Mouse (Mus musculus): Measurements from ENCODE around the gene Uqcc2. TPM values are rescaled to one million over a fixed set of nuclear protein-coding genes. Genes with fewer than 3 reads are reported as not detected.

Gene Uqcc2
- polyA plus RNA-seq, 1 experiment from 2014 or later, result 287 TPM

DNA sequence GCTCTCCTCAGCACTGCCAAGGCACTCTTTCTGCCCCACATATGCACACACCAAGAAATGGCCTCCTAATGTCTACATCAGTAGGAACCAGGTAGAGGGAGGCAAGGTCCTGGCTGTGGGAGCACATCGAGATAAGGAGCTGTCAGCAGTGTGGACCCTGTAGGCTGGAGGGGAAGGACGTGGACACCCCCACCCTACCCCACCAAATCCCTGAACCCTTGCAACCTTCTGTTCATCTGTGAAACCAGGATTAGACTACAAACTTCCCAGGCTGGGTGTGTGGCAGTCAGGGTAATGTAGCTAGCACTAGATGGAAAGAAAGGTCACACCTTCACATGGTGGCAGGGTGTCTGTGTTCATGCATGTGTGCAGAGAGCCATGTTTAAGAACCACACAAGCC lies 10.6 kb downstream of the Uqcc2 start:
- H3K27me3 ChIP-seq (replicated peaks), result no peaks in the 10 kb centered on the region
- no peak overlapping the region for H3K9ac ChIP-seq
- no peaks in the 10 kb centered on the region for H3K9me3 ChIP-seq
- no peak overlapping the region for H3K4me3 ChIP-seq
- no peak overlapping the region for H3K27ac ChIP-seq (replicated peaks)
- H3K36me3 ChIP-seq, result peaks cover 51% of the 10 kb centered on the region
- H3K4me1 ChIP-seq, result peaks cover 29% of the 10 kb centered on the region
- no peak for ATAC-seq (ENCODE audit: extremely low read depth, insufficient number of reproducible peaks, low FRiP score, low TSS enrichment)
- H3K4me2 ChIP-seq, result no peak overlapping the region
- WGBS, result 70% methylated on average over 2 of the region's 2 CpGs

DNA sequence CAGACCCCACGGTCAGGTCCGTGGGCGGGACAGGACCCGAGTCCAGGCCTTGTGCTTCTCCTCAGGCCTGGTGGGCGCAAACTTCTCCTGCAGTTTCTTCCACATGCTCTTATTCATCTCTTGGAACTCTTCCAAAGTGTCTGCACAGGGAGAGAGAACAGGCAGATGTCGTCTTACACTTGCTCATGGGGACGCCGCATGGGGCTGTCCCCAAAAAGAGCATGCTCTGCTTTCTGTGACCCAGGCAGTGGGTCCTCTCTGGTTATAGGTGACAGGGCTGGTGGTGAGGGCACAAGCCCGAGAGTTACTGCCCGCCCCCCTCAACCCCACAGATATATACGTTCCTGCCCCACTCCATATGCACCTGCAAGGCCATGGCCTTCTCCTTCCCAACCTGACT lies 11.0 kb downstream of the Uqcc2 start:
- Histone ChIP-seq H3K27ac (replicated peaks) (no peak overlapping the region), H3K4me3 (no peak overlapping the region), H3K4me2 (no peak overlapping the region), H3K4me1 (peaks cover 26% of the 10 kb centered on the region), H3K36me3 (peaks cover 52% of the 10 kb centered on the region), H3K9ac (no peak overlapping the region), H3K9me3 (no peaks in the 10 kb centered on the region), H3K27me3 (replicated peaks) (no peaks in the 10 kb centered on the region)
- WGBS, result 77% methylated on average over 11 of the region's 11 CpGs
- ATAC-seq (ENCODE audit: extremely low read depth, insufficient number of reproducible peaks, low FRiP score, low TSS enrichment), result no peak

DNA sequence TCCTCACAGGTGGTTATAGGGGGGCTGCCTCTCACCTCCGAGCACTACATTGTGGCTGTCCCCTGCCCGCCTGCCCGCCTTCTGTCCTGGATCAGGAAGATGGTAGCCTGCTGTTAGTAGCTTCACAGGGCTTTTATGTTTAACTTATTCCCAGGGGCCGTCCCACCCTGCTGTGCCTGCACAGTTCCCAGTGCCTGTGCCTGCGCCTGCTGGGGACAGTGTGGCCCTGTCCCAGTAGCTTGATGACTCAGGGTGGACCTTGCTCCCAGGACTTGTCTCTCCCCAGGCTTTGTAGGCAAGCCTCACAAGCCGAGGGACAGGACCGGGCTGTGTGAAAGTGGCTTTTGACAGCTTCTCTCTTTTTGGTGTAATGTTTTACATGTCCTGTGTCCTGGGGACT lies 11.9 kb downstream of the Uqcc2 start:
- Histone ChIP-seq H3K27me3 (replicated peaks) (no peaks in the 10 kb centered on the region), H3K27ac (replicated peaks) (no peak overlapping the region), H3K9ac (no peak overlapping the region), H3K4me1 (peaks cover 26% of the 10 kb centered on the region), H3K4me2 (no peak overlapping the region), H3K36me3 (peaks cover 58% of the 10 kb centered on the region), H3K9me3 (no peaks in the 10 kb centered on the region), H3K4me3 (no peak overlapping the region)
- ATAC-seq (ENCODE audit: extremely low read depth, insufficient number of reproducible peaks, low FRiP score, low TSS enrichment), result no peak
- WGBS, result 79% methylated on average over 7 of the region's 7 CpGs

DNA sequence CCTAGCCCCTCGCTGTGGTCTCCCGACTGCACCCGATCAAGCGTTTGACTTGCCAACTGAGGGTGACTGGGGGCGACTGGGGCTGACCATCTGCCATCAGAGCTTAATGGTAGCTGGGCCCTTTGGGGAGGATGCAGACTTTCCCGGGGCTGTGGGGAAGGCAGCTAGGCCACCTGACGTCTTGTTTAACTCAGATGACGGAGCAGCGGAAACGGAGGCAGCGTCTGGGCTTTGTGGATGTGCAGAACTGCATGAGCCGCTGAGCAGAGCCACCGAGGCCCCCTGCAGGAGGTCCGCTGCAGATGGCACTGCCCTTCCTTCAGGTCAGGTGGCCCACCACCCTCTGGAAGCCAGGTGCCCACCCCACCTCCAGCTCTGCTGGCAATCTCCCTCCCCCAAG lies 12.4 kb downstream of the Uqcc2 start:
- Histone ChIP-seq H3K27ac (replicated peaks) (no peak overlapping the region), H3K36me3 (peaks cover 62% of the 10 kb centered on the region)
- WGBS, result 58% methylated on average over 14 of the region's 14 CpGs

DNA sequence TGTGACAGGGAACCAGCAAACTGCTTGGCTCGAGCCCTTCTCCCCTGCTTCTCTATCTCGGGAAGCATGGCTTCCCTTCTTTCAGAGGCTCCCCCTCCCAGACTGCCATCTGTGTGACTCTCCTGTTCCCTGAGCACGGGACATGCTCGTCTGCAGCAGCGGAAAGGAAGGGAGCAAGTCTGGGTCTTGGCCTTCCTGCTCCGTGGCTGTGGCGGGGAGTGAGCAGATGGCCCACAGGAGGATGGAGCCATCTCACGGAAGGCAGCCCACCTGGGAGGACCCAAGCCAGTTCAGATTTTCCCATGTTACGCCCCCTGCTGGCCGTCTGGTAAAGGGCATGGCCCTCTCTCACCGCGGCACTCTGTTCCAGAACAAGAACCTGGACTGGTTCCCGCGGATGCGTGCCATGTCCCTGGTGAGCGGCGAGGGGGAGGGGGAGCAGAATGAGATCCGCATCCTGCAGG lies 13.1 kb downstream of the Uqcc2 start:
- no peak for ATAC-seq (ENCODE audit: extremely low read depth, insufficient number of reproducible peaks, low FRiP score, low TSS enrichment)
- H3K27me3 ChIP-seq (replicated peaks), result no peaks in the 10 kb centered on the region
- H3K9me3 ChIP-seq, result no peaks in the 10 kb centered on the region
- H3K36me3 ChIP-seq, result peaks cover 59% of the 10 kb centered on the region
- H3K27ac ChIP-seq (replicated peaks), result no peak overlapping the region
- 9% methylated on average over 18 of the region's 18 CpGs for WGBS
- H3K9ac ChIP-seq, result no peak overlapping the region
- H3K4me2 ChIP-seq, result no peak overlapping the region
- H3K4me1 ChIP-seq, result peaks cover 26% of the 10 kb centered on the region
- no peak overlapping the region for H3K4me3 ChIP-seq

More for the DNA sequence above, 12.4 kb downstream of the Uqcc2 start:
- no peak overlapping the region for H3K9ac ChIP-seq
- H3K4me3 ChIP-seq, result no peak overlapping the region
- no peak for ATAC-seq (ENCODE audit: extremely low read depth, insufficient number of reproducible peaks, low FRiP score, low TSS enrichment)
- no peaks in the 10 kb centered on the region for H3K27me3 ChIP-seq (replicated peaks)
- H3K4me1 ChIP-seq, result peaks cover 26% of the 10 kb centered on the region
- H3K9me3 ChIP-seq, result no peaks in the 10 kb centered on the region
- no peak overlapping the region for H3K4me2 ChIP-seq

DNA sequence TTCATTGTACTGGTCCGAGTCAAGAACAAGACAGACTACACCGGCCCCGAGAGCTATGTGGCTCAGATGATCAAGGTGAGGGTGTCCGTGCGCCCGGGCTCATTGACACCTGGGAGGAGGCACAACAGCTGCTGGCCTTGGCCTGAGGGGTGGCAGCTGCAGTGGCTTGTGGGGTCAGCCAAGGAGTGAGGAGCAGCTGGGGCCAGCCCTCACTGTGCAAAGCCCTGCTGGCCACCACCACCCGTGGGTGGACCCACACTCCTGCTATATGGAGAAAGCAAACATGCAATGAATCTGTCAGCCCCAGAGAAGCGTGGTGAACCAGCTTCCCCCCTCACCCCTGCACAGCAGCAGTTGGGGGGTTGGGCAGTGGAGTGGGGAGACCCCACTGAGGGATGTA lies 13.8 kb downstream of the Uqcc2 start:
- WGBS, result 70% methylated on average over 8 of the region's 8 CpGs
- H3K36me3 ChIP-seq, result peaks cover 53% of the 10 kb centered on the region
- H3K9ac ChIP-seq, result no peak overlapping the region
- peaks cover 23% of the 10 kb centered on the region for H3K4me1 ChIP-seq
- no peak overlapping the region for H3K4me2 ChIP-seq
- no peaks in the 10 kb centered on the region for H3K27me3 ChIP-seq (replicated peaks)
- H3K4me3 ChIP-seq, result no peak overlapping the region
- ATAC-seq (ENCODE audit: extremely low read depth, insufficient number of reproducible peaks, low FRiP score, low TSS enrichment), result no peak
- no peaks in the 10 kb centered on the region for H3K9me3 ChIP-seq
- no peak overlapping the region for H3K27ac ChIP-seq (replicated peaks)

DNA sequence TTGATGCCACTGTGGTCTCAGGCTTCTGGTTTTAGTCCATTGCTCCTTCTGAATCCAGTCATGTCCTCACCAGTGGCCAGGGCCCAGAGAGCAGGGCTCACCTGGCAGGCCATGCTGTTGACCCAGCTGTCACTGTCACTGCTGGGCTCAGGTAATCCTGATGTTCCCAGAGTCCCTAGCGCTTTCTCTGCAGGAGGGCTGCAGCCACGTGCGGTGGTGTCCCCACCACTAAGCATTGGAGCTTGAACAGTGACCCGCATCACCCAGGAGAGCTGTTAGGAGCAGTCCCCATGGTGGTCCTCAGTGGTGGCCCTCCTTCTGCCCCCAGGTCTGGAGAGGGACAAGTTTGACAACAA lies 14.2 kb downstream of the Uqcc2 start:
- Histone ChIP-seq H3K4me1 (peaks cover 20% of the 10 kb centered on the region), H3K27me3 (replicated peaks) (no peaks in the 10 kb centered on the region), H3K4me2 (no peak overlapping the region), H3K9ac (no peak overlapping the region), H3K36me3 (peaks cover 52% of the 10 kb centered on the region), H3K9me3 (no peaks in the 10 kb centered on the region), H3K4me3 (no peak overlapping the region), H3K27ac (replicated peaks) (no peak overlapping the region)
- 84% methylated on average over 4 of the region's 4 CpGs for WGBS
- ATAC-seq (ENCODE audit: extremely low read depth, insufficient number of reproducible peaks, low FRiP score, low TSS enrichment), result no peak

DNA sequence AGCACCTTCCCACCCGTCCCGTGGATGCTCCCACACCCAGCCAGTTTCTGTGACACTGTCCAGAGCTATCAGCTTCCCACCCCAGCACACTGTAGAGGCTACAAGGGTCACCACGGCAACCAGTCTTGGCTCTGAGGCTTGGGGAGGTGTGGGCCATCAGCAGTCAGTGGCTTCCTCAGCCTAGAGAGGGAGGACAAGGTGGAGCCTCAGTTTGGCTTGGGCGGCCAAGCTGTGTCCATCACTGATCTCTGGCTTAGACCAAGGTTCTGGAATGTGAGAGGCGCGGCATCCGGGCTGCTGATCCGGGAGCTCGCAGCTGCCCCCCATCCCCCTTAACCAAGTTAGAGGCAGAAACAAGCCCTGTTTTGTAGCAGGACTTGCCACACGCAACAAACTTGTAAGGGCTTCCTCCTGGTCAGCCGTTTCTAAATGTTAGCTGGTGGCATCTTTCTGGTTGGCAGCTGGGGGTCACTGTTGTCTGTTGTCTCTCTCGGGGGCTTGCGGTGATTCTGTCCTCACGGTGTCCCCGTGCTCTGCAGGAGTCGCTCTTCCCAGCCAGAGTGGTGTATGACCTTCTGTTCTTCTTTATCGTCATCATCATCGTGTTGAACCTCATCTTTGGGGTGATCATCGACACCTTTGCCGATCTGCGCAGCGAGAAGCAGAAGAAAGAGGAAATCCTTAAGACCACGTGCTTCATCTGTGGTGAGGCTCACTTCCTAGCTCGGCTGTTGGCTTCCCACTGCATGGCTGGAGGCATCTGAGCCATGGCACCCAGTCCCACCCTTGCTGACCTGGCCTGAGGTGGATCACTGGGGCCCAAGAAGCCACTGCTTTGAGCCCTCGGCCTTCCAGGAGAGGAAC lies 14.8 kb downstream of the Uqcc2 start:
- ATAC-seq (ENCODE audit: extremely low read depth, insufficient number of reproducible peaks, low FRiP score, low TSS enrichment), result no peak

DNA sequence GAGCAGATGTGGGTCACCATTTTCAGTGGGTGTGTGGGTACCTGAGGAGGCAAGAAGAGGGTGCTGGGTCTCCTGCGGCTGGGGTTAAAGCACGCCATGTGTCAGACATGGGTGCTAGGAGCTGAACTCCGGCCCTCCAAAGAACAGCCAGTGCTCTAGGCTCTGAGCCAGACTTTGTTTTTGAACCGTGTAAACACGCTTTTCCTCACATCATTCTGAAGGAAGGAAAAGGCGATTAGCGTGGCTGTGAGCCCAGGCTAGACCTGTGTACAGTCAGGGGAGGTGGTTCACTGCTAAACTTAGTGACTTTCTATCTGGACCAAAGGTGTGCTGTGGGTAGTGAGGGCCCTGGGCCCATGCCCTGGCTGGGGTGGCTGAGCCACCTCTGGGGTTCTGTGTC lies 23.6 kb downstream of the Uqcc2 start:
- peaks cover 18% of the 10 kb centered on the region for H3K36me3 ChIP-seq
- no peaks in the 10 kb centered on the region for H3K27me3 ChIP-seq (replicated peaks)
- no peak overlapping the region for H3K27ac ChIP-seq (replicated peaks)
- no peaks in the 10 kb centered on the region for H3K9me3 ChIP-seq
- no peak overlapping the region for H3K9ac ChIP-seq
- no peaks in the 10 kb centered on the region for H3K4me1 ChIP-seq
- no peak for ATAC-seq (ENCODE audit: extremely low read depth, insufficient number of reproducible peaks, low FRiP score, low TSS enrichment)
- H3K4me3 ChIP-seq, result no peak overlapping the region
- H3K4me2 ChIP-seq, result no peak overlapping the region
- 84% methylated on average over 7 of the region's 7 CpGs for WGBS

More for the DNA sequence above, 14.8 kb downstream of the Uqcc2 start:
- H3K27ac ChIP-seq (replicated peaks), result no peak overlapping the region
- 69% methylated on average over 25 of the region's 25 CpGs for WGBS
- peaks cover 52% of the 10 kb centered on the region for H3K36me3 ChIP-seq
- H3K9ac ChIP-seq, result no peak overlapping the region
- H3K9me3 ChIP-seq, result no peaks in the 10 kb centered on the region
- H3K4me3 ChIP-seq, result no peak overlapping the region
- H3K4me1 ChIP-seq, result peaks cover 20% of the 10 kb centered on the region
- no peak overlapping the region for H3K4me2 ChIP-seq
- no peaks in the 10 kb centered on the region for H3K27me3 ChIP-seq (replicated peaks)

DNA sequence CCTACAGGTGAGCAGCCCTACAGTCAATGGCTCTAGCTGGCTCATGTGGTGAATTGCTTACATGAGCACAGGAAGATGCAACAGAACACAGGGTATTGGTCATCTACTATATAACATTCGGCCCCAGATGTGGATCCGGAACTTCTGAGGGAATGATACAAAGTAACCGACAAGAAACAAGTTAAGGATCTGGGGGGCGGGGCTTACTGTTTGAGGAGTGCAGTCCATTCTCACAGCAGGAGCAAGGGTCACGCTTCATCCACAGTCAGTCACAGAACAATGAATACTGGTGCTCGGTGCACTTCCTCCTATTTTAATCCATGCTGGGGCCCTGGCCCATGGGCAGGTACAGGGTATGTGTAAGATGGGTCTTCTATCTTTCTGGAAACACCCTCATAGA lies 25.8 kb downstream of the Uqcc2 start:
- H3K9ac ChIP-seq, result no peak overlapping the region
- H3K9me3 ChIP-seq, result no peaks in the 10 kb centered on the region
- no peaks in the 10 kb centered on the region for H3K27me3 ChIP-seq (replicated peaks)
- no peaks in the 10 kb centered on the region for H3K4me1 ChIP-seq
- no peak overlapping the region for H3K4me3 ChIP-seq
- no peak for ATAC-seq (ENCODE audit: extremely low read depth, insufficient number of reproducible peaks, low FRiP score, low TSS enrichment)
- no peak overlapping the region for H3K27ac ChIP-seq (replicated peaks)
- 70% methylated on average over 6 of the region's 6 CpGs for WGBS
- H3K4me2 ChIP-seq, result no peak overlapping the region
- peaks cover 8% of the 10 kb centered on the region; the same call in 1 of the 2 replicates for H3K36me3 ChIP-seq

DNA sequence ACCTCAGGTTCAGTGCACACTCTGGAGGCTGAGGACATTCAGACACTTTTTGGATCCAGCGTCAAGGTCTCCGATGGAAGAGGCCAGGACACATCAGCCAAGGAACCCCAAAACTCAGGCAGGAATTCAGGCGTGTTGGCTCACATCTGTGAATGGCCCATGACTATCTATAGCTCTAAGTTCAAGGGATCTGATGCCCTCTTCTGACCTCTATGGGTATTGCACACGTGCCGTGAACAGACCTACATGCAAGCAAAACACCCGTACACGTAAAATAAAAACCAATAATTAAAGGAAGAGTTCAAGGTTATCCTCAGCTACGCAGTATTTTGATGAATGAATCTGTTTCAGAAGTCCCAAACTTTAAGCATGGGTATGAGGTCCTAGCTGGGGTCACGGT lies 27.0 kb downstream of the Uqcc2 start:
- Histone ChIP-seq H3K36me3 (peaks cover 8% of the 10 kb centered on the region; the same call in 1 of the 2 replicates), H3K9ac (no peak overlapping the region), H3K27me3 (replicated peaks) (no peaks in the 10 kb centered on the region), H3K27ac (replicated peaks) (no peak overlapping the region), H3K4me2 (no peak overlapping the region), H3K4me3 (no peak overlapping the region), H3K9me3 (no peaks in the 10 kb centered on the region), H3K4me1 (no peaks in the 10 kb centered on the region)
- 83% methylated on average over 9 of the region's 9 CpGs for WGBS
- ATAC-seq (ENCODE audit: extremely low read depth, insufficient number of reproducible peaks, low FRiP score, low TSS enrichment), result no peak
